Mouse (Mus musculus) gastrocnemius, adult 8-10 months (tissue): ENCODE data around the gene Strip1. TPM values are rescaled to one million over a fixed set of nuclear protein-coding genes. Genes with fewer than 3 reads are reported as not detected.

ENCODE experiments used
- DNase-seq, 2 experiments: peaks; one replicate each; pipeline ENCODE4 v3.0.0; 2022; ENCODE audit warnings: low spot score in 2 of 2
- total RNA-seq, 4 experiments: library from RNA; stranded (reverse); gene quantifications; 2 replicates each; pipeline ENCODE4 v1.2.4; 2022

The Strip1 gene
- total RNA-seq, 4 experiments from 2014 or later, result 15.1 to 18.4 (median 16.5) TPM

GRCm38 (mm10) chr3:107628551-107628950, 2.9 kb downstream of the Strip1 start:
- no peak for DNase-seq

DNA sequence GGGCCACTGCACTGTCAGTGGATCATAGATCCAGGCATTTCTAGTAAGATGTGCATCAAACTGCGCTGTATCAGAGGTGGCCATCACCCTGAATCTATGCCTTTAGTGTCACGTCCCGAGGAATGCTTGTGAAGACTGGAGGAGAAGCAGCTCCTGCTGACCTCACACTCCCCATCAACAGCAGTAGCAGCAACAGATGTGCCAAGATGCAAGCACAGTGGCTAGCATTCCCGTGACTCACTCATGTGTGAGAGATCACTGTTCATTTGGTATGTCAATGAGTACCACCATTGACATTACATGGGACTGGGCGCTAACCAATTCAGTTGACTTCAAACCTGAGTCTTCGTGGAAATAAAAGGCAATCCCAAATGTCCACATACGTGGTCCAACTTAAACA, 3.9 kb downstream of the Strip1 start:
- no peak for DNase-seq

- DNase-seq, result no peak
These were observed 4.7 kb downstream of the Strip1 start for GRCm38 (mm10) chr3:107626751-107627150.

GRCm38 (mm10) chr3:107625536-107625935, 6.0 kb downstream of the Strip1 start:
- DNase-seq, result no peak

DNA sequence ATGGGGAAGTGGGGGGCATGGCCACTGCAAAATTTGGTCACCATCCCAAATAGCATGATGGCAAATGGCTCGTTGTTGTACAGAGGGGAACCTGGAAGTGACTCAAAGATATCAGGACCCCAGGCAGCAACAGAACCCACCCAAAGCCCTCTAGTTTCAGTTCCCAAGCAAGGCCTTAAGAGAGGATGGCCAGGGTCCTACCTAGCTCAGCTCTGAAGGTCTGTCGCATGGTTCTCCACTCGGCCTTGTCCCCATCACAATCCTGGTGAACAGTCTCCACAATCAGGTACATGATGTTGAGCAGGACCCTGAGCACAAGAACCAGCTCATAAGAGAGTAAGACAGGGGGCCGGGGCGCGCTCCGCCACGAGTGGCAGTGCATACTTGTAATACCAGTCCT, 7.1 kb downstream of the Strip1 start:
- DNase-seq, result no peak

DNA sequence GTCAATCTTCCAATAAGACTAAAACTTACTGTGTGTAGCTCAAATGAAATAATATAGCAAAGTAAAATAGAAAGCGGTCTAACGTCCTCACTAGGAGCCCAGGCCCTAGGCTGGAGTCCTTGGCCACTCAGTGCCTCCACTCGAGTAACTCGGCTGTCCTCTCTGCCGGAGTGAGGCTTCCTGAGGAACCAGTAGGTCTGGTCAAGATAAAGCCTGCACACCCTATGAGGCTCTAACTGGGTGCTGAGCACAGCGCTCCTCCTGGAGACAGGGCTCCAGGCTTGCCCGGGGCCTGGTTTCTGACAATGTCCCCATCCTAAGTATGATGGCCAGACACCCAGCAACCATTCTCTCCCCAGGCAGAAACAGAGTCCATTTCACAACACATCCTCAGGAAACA, 9.0 kb downstream of the Strip1 start:
- no peak for DNase-seq

DNA sequence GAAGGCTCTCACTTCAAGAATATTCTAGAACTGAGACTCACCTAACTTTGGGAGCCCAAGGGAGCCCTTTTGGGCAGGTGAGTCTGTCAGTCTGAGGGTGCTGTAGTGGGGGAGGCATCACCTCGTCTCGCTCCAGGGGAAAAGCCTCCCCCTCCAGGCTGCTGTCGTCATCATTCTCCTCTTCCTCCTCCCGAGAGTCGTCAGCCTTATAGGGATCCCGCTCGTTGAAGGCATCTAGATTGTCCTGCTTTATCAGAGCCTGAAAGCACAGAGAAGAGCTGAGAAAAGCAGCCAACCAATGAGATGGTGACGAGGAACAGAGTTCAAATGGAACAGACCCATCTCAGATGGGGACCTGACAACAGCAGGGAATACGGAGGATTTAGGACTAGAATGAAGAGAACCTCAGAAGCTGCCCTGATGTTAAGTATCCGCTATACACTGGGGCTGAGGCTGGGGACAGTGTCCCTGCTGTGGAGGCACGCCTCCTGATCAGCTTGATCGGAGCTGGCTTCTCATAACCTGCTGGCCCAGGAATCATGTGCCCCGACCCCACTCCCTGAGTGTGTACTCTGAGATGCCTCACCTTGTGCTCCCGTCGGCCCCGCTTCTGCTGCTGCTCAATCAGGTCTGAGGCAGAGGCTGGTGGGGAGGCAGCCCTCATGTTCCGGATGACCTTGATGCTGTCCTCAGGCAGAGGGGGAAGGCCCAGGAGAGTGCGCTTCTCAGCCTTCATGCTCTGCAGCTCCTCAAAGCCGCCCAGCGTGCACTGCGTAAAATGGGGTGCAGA, 10.0 kb downstream of the Strip1 start:
- no peak for DNase-seq

DNA sequence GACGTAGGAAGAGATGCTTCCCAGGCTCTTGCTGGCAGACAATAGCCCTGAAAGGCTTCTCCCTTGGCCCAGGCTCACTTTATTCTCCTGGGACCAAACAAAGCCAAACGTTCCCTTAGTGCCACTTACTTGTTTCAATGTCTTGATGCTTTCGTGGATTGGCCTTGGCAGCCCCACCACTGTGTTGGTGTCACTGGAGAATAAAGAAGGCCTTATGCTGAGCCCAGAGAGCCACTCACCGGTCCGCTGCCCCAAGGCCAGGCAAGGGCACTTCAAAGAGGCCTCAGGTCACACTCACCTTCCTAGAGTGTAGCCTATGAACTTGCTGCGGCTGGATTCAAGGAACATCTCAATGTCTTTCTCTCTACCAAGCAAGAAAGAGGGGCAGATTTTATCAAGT, 11.6 kb downstream of the Strip1 start:
- no peak for DNase-seq

- no peak for DNase-seq
These were observed 13.7 kb downstream of the Strip1 start for GRCm38 (mm10) chr3:107617800-107618199.

GRCm38 (mm10) chr3:107612902-107613525, 18.5 kb downstream of the Strip1 start:
- peak; percentile 30 to 36 for DNase-seq

DNA sequence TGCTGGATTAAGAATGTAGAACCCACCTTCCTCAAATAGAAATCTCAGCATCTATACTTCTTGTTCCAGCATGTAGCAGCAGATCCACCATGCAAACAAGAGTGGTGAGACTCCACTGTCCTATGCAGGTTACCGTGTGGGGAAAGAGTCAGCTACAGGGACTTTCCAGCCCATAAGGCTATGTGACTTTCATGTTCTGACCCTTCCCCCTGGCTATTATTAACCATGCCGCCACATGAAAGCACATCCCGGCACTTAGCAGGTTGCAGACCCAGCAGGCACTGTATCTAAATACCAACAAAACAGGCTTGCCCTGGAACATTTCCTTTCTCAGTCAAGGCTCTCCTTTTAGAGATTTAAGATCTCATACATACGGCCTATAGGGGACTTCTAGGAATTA, 20.1 kb downstream of the Strip1 start:
- no peak for DNase-seq

DNA sequence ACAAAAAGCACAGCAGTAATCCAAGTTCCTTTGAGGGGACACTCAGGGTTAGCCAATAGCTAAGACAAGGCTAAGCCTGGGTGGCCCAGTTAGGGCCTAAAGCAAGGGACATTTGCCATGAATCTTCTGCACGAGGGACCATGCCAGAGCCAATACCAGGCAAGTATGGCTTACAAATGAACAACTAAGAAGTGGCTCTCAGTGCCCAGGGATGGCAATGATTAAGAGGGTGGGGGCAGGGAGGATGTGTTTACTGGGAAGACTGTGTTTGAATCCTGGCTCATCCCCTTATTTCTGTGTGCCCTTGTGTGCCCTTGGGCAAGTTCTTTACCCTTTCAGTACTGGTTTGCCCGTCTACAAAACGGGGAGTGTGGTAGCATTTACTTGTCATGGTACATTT, 22.1 kb downstream of the Strip1 start:
- no peak for DNase-seq

GRCm38 (mm10) chr3:107608808-107609207, 22.7 kb downstream of the Strip1 start:
- DNase-seq, result no peak

DNA sequence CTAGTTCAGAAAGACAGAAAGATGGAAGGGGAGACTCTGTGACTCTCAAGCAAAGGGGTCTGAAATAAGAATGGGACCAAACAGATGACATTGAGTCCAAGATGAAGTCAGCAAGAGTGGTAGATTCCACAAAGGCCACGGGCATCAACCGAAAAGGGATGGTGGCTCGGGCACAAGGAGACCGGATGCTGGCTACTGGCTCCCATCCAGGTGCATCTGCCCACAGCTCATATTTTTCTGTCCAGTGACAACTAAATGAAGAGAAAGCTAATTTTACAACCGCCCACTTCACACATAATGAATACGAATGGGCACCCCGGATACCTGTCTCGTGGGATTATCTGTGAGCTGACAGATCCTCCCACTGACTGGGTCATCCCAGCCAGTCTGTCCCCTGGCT, 24.3 kb downstream of the Strip1 start:
- no peak for DNase-seq

DNA sequence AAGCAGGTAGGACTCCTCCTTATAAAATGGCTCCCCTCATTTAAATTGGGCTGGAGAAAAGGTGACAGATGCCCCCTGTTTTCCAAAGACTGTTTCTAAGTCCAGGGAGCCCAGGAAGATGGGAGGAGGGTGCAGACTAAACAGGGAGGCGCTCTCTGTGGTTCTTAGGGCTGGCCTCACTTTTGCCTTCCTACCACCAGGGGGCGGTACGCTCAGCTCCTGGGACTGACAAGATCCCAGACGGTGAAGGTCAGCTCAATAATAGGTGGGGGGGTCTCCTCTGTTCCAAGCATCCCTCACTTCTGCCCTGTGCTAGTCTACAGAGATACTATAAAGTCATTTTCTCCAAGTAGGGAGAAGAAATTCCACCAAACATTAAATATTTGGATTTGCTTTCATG, 26.2 kb downstream of the Strip1 start:
- DNase-seq, result no peak

- no peak for DNase-seq
These were observed 31.4 kb downstream of the Strip1 start for GRCm38 (mm10) chr3:107600127-107600526.

DNA sequence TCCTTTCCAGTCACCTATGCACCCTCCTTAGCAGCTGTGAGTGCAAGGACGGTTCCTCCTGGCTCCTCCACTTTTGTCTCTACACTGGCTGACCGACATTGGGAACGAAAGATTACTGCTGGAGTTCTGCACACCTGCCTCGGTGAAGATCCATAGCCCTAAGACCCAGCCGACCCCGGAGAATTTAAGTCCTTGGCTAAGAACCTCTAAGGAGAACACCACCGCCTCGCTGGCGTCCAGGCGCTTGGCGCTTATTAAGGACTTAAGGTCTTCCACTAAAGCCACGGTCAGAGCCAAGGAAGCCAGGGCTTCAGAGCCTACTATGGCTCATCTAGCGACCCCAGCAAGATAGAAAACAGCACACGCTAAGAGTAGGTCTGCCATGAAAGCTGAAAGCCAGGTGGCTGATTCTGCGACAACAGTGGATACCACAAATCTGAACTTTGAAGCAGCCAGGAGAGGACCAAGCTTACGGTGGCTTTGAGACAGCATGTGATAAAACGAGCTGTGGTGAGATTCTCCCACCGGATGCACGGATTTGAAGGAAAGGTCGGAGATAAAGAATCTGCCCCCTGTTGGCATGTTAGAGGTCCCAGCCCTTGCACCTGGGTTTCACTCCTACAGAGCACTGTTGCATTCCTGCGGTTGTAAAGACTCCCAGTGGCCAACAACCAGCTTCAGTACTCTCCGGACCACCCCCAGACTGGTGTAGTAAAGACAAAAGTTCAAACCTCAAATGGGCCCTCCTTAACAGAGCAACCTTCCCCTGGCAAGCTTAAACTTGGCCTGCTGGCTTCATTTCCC, 33.7 kb downstream of the Strip1 start:
- DNase-seq, result no peak

DNA sequence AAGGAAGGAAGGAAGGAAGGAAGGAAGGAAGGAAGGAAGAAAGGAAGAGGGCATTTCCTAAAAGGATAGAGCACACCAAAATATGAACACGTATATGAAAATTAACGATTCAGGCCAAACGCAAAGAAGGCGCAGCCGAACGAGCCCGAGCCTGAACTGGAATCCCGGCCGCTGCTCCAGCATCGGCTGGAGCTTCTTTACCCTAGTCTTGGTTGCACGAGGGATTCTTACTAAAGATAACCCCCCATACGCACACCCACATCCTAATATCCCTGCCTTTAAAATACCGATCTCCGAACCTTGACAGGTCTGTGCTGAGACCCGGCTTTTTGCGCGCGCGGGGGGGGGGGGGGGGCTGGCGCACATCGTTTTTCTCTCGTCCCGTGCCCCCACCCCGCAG, 34.4 kb downstream of the Strip1 start:
- DNase-seq, result no peak

- DNase-seq, result no peak
These were observed 34.9 kb downstream of the Strip1 start for GRCm38 (mm10) chr3:107596559-107596958.

GRCm38 (mm10) chr3:107595938-107596461, 35.5 kb downstream of the Strip1 start:
- DNase-seq, result no peak

GRCm38 (mm10) chr3:107595264-107595937, 36.1 kb downstream of the Strip1 start:
- DNase-seq, result no peak
